Mouse (Mus musculus): ENCODE data around the gene Smg6.

GRCm38 (mm10) chr11:74930391-74930790 lies 4.8 kb downstream of the Smg6 start:
- no peak for TF ChIP-seq CHD2 (IDR thresholded peaks at IDR 0.05; ENCODE audit: low read depth, low read length)
- TF ChIP-seq ZC3H11A (IDR thresholded peaks at IDR 0.05; ENCODE audit: borderline replicate concordance, low read depth, low read length), result no peak
- TF ChIP-seq MAFK (IDR thresholded peaks at IDR 0.05; ENCODE audit: insufficient read depth, low read depth, low read length), result no peak
- TF ChIP-seq HCFC1 (IDR thresholded peaks at IDR 0.05; ENCODE audit: borderline replicate concordance, insufficient read depth, low read length), result no peak
